Mouse (Mus musculus): ENCODE data around the gene Rps2. TPM values are rescaled to one million over a fixed set of nuclear protein-coding genes. Genes with fewer than 3 reads are reported as not detected.

Rps2 gene
- total and polyA plus RNA-seq, 3 experiments, result 1,852 to 4,516 TPM; not detected in 1

DNA sequence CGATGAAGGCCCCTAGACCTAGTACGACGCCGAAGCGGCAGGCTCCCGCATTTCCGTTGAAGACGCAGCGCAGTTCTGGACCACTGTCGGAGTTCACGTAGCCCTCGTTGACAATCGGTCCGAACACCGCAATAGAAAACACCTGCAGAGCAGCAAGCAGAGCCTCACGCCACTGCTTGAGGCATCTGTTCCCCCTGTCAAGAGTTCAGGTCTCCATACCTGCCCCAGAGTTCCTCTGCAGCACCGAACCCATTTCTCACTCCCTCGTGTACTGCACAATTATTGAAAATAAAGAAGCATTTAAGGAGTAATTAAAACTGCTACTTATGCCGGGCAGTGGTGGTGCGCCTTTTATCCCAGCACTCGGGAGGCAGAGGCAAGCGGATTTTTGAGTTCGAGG lies 30.3 kb upstream of the Rps2 start:
- no peak for TF ChIP-seq NRF1 (IDR thresholded peaks at IDR 0.05; ENCODE audit: insufficient read depth, low read depth, low read length, poor library complexity, severe bottlenecking)
- TF ChIP-seq USF2 (IDR thresholded peaks at IDR 0.05; ENCODE audit: borderline replicate concordance in 1 of 2, insufficient read depth in 1 of 2, low read depth in 1 of 2, low read length in 2 of 2), result no peak
- no peak for TF ChIP-seq MEF2A (IDR thresholded peaks at IDR 0.05; ENCODE audit: extremely low read depth, insufficient replicate concordance, low read depth, low read length, poor library complexity, severe bottlenecking)
- TF ChIP-seq RCOR1 (IDR thresholded peaks at IDR 0.05; ENCODE audit: low read depth, low read length), result no peak
- no peak for TF ChIP-seq MYC (IDR thresholded peaks at IDR 0.05; ENCODE audit: low read depth, low read length)
- no peak for TF ChIP-seq CHD2 (IDR thresholded peaks at IDR 0.05; ENCODE audit: low read length)
- no peak for TF ChIP-seq ZC3H11A (IDR thresholded peaks at IDR 0.05; ENCODE audit: low read depth, low read length)
- TF ChIP-seq ZMIZ1 (IDR thresholded peaks at IDR 0.05; ENCODE audit: low read depth, low read length), result no peak
- no peak for TF ChIP-seq POLR2AphosphoS2 (IDR thresholded peaks at IDR 0.05; ENCODE audit: low read length)
- TF ChIP-seq E2F4 (IDR thresholded peaks at IDR 0.05; ENCODE audit: borderline replicate concordance, low read depth, low read length), result no peak
- TF ChIP-seq USF1 (IDR thresholded peaks at IDR 0.05; ENCODE audit: low read depth, low read length), result no peak
- TF ChIP-seq ETS1 (IDR thresholded peaks at IDR 0.05; ENCODE audit: low read depth, low read length), result no peak
- TF ChIP-seq GATA1 (IDR thresholded peaks at IDR 0.05; ENCODE audit: low read depth, low read length), result no peak
- no peak for TF ChIP-seq CHD1 (IDR thresholded peaks at IDR 0.05; ENCODE audit: low read depth, low read length)
- TF ChIP-seq RAD21 (IDR thresholded peaks at IDR 0.05; ENCODE audit: low read depth, low read length), result no peak
- Histone ChIP-seq H3K27ac (ENCODE audit: control insufficient read depth, low read depth, low read length) (peak overlapping the region; percentile 71), H3K36me3 (ENCODE audit: control insufficient read depth in 1 of 2, insufficient read depth in 2 of 2, low read length in 2 of 2) (peaks cover 0 to 3% of the 10 kb centered on the region in 2 experiments; a peak in 1 of 4 replicates), H3K4me3 (ENCODE audit: control insufficient read depth in 1 of 2, insufficient read depth in 1 of 2, low read depth in 2 of 2, low read length in 2 of 2) (peak overlapping the region; percentile 61 to 64), H3K4me1 (ENCODE audit: control insufficient read depth in 1 of 2, insufficient read depth in 2 of 2, low read length in 2 of 2) (peaks cover 0 to 12% of the 10 kb centered on the region in 2 experiments; a peak in 3 of 4 replicates), H3K9me3 (replicated peaks; ENCODE audit: insufficient read depth, low read length) (no peaks in the 10 kb centered on the region), H3K27me3 (ENCODE audit: control insufficient read depth in 1 of 2, insufficient read depth in 2 of 2, low read length in 2 of 2) (no peaks in the 10 kb centered on the region), H3K79me2 (ENCODE audit: control insufficient read depth, insufficient read depth, low read length, poor library complexity) (no peaks in the 10 kb centered on the region), H3K9ac (ENCODE audit: control insufficient read depth, low read depth, low read length, poor library complexity, severe bottlenecking) (peak overlapping the region; percentile 57)
- DNase-seq (ENCODE audit: low read depth, low spot score), result no peak

DNA sequence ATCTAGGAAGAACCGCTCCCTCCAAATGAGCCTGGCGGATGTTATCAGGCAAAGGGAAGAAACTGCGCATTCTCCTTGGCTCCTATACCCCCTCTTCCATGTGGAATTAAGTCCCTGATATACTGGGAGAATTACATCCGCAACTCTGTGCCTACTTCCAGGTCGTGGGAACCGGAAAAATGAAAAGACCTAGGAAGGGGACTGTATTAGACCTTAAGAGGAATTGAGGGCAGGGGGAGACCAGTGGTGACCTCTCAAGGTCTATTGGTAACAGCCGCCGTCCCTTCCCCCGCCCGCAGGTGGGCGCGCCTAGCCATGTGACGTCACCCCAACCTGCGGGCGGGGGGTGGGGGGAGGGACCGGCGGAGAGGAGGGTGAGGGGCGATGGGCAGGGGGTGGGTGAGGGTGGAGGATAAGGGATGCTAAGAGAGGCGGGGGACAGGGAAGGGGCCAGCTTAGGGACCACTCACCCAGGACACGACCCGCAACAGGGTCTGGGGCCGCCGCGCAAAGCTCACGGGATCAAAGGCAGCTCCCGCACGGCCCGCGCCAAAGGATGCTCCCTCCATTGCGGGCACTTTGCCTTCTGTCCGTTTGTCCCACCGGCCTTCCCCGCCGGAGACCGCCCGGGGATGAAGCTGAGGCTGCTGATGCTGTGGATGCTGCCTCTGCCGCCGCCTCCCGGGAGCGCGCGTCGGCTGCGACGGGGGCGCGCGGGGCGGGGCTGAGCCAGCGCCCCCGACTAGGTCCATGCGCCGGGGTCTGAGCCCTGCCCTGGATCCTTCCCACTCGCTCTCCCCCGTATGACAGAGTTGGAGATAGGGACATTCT lies 28.4 kb upstream of the Rps2 start, which contains the start of gene Syngr3:
TSS of gene Syngr3 (minus strand) at position 705 of the 831 bp plus-strand sequence.
- H3K4me3 ChIP-seq (ENCODE audit: control insufficient read depth in 1 of 2, insufficient read depth in 1 of 2, low read depth in 2 of 2, low read length in 2 of 2), result no peak within 1 kb of the TSS
- H3K27ac ChIP-seq (ENCODE audit: control insufficient read depth, low read depth, low read length), result no peak within 1 kb of the TSS
- TF ChIP-seq MYC (IDR thresholded peaks at IDR 0.05; ENCODE audit: low read depth, low read length), result no peak
- TF ChIP-seq CHD1 (IDR thresholded peaks at IDR 0.05; ENCODE audit: low read depth, low read length), result no peak
- TF ChIP-seq GATA1 (IDR thresholded peaks at IDR 0.05; ENCODE audit: low read depth, low read length), result no peak
- no peak for TF ChIP-seq TAL1 (IDR thresholded peaks at IDR 0.05; ENCODE audit: low read length)
- no peak for TF ChIP-seq E2F4 (IDR thresholded peaks at IDR 0.05; ENCODE audit: borderline replicate concordance, low read depth, low read length)
- no peak for TF ChIP-seq CTCF (IDR thresholded peaks at IDR 0.05 in 2 of 3, conservative IDR thresholded peaks at IDR 0.05 in 1 of 3; ENCODE audit: control insufficient read depth in 1 of 3, insufficient read depth in 1 of 3, low read depth in 2 of 3, low read length in 3 of 3, poor library complexity in 1 of 3, severe bottlenecking in 1 of 3)
- TF ChIP-seq EP300 (IDR thresholded peaks at IDR 0.05; ENCODE audit: low read depth in 1 of 2, low read length in 2 of 2), result no peak
- TF ChIP-seq POLR2AphosphoS5 (IDR thresholded peaks at IDR 0.05; ENCODE audit: borderline replicate concordance, low read depth, low read length), result no peak
- TF ChIP-seq HCFC1 (IDR thresholded peaks at IDR 0.05; ENCODE audit: low read depth, low read length), result no peak
- TF ChIP-seq ZC3H11A (IDR thresholded peaks at IDR 0.05; ENCODE audit: low read depth, low read length), result no peak
- no peak for TF ChIP-seq POLR2AphosphoS2 (IDR thresholded peaks at IDR 0.05; ENCODE audit: low read length)
- no peak for TF ChIP-seq USF1 (IDR thresholded peaks at IDR 0.05; ENCODE audit: low read depth, low read length)
- no peak for TF ChIP-seq POLR2A (IDR thresholded peaks at IDR 0.05; ENCODE audit: control insufficient read depth in 1 of 2, insufficient read depth in 1 of 2, low read depth in 1 of 2, low read length in 2 of 2, poor library complexity in 1 of 2)
- no peaks in the 10 kb centered on the region for H3K79me2 ChIP-seq (ENCODE audit: control insufficient read depth, insufficient read depth, low read length, poor library complexity)
- peaks cover 0 to 3% of the 10 kb centered on the region in 2 experiments; a peak in 1 of 4 replicates for H3K36me3 ChIP-seq (ENCODE audit: control insufficient read depth in 1 of 2, insufficient read depth in 2 of 2, low read length in 2 of 2)
- no peak for DNase-seq (ENCODE audit: low read depth, low spot score)
- H3K27me3 ChIP-seq (ENCODE audit: control insufficient read depth in 1 of 2, insufficient read depth in 2 of 2, low read length in 2 of 2), result no peaks in the 10 kb centered on the region
- H3K9me3 ChIP-seq (replicated peaks; ENCODE audit: insufficient read depth, low read length), result no peaks in the 10 kb centered on the region
- H3K4me1 ChIP-seq (ENCODE audit: control insufficient read depth in 1 of 2, insufficient read depth in 2 of 2, low read length in 2 of 2), result peaks cover 0 to 16% of the 10 kb centered on the region in 2 experiments; a peak in 3 of 4 replicates
- no peak within 1 kb of the TSS for H3K9ac ChIP-seq (ENCODE audit: control insufficient read depth, low read depth, low read length, poor library complexity, severe bottlenecking)
